Mouse (Mus musculus): Measurements from ENCODE around the gene Hist1h2ag.
"Not testable (repeated sequence)": the region's sequence is repeated elsewhere in the genome, so short reads cannot be mapped to it uniquely, and the experiment has no call there.

The Hist1h2ag gene

DNA sequence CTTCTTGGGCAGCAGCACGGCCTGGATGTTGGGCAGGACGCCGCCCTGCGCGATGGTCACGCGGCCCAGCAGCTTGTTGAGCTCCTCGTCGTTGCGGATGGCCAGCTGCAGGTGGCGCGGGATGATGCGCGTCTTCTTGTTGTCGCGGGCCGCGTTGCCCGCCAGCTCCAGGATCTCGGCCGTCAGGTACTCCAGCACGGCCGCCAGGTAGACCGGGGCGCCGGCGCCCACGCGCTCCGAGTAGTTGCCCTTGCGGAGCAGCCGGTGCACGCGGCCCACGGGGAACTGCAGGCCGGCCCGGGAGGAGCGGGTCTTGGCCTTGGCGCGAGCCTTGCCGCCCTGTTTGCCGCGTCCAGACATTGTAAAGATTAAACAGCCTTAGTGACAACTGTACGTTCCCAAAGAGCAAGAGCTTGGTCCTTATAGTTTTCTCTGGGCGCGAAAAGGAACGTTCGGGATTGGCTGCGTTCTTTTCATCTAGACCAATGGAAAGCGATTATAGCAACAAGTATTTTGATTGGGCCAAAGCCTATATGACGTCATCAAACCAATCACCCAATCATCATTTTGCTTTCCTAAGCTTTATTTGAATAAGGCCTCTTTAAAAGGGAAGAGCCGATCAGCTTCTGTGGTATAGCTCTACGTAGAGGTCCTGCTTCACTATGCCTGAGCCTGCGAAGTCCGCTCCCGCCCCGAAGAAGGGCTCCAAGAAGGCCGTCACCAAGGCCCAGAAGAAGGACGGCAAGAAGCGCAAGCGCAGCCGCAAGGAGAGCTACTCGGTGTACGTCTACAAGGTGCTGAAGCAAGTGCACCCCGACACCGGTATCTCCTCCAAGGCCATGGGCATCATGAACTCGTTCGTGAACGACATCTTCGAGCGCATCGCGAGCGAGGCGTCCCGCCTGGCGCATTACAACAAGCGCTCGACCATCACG, at the start of gene Hist1h2ag, which contains the start of gene Hist1h2bj:
Hist1h2ag (minus strand) TSS at position 377 of the 935 bp plus-strand sequence.
Hist1h2bj (plus strand) TSS at position 647 of the 935 bp plus-strand sequence.
- DNase-seq: peak; percentile 84 to 89

DNA sequence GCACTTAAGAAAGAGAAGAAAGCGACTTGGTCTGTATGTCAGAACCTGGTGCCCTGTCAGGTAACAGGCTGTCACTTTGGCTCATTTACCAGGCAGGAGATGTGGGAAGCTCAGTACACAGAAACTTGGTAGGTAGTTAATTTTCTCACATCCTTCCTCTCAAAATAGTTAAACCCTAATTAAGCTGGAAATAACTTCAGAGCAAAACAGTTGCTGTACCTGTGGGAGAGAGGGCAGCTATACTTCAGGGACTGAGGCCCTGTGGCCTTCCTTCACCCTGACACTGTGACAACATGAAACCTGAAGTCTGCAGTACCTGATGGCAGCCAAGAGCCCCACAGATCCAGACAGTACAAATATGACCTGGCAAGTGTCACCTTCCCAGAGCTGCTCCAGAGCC, 41.4 kb upstream of the Hist1h2ag start, which contains the start of gene Vmn1r188:
Vmn1r188 (plus strand) TSS at position 301 of the 400 bp plus-strand sequence.
- not testable (repeated sequence) for DNase-seq

DNA sequence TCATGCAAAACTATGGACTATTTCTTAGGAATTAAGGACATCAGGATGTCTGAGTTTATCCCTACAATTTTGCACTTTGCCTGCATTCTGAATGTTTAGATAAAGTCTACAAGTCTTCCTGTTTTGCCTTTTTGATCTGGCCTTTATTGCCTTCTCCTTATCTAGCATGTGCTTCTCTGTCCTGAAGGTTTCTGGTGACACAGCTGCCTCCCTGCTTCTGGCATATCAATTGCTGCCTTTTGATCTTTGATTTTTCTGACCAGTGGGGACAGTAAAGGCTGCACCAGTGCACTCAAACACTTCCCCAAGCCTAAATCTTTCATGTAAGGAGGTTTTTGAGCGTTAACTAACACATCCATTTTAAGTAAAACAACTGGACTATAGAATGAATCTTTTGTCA, 20.7 kb upstream of the Hist1h2ag start:
- DNase-seq: no peak

DNA sequence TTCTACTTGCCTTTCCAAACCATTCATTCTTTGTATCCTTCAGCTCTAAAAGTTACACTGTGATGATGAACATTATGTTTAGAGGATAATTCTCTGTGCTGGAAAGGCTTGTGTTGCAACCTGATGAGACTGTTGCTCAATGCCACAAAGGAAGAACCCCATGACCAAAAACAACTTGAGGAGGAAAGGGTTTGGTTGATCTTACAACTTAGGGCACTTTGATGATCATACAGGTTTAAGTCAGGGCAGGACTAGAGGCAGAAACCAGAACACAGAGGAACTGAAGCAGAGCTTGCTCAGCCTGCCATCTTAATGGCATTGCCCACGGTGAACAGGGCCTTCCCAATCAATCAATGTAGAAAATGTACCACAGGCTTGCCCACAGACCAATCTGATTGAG, 18.7 kb upstream of the Hist1h2ag start:
- DNase-seq: no peak

DNA sequence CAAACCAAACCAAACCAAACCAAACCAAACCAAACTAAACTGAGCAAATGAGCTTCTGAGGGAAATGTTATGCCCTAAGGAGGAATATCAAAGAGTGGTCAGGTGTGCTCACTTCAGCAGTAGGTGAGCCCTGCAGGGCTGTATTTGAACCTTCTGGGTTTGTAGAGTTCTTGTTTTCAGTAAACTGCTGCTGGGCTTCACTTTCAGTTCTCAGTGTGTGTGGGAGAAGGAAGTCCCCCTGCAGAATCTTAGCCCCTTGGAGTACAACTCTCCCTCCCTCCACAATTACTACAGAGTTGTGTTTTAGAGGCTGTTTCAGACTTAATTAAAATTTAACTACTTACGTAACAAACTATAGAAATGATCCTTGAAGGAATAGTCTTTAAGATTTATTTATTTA, 11.0 kb upstream of the Hist1h2ag start:
- no peak for DNase-seq

DNA sequence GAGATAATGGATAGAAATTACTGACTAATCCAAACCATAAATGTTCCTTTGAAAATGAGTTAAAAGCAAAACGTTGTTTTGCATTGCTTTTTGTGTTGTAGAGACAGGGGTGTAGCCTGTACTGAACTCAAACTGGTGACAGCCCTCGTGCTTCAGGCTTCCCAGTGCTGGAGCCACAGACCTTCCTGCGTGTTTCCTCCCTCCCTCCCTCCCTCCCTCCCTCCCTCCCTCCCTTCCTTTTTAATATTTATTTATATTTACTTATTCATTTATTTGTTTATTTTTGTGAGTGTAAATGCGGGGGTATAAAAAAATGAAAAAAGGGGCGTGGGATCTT, 8.7 kb upstream of the Hist1h2ag start:
- no peak for DNase-seq

DNA sequence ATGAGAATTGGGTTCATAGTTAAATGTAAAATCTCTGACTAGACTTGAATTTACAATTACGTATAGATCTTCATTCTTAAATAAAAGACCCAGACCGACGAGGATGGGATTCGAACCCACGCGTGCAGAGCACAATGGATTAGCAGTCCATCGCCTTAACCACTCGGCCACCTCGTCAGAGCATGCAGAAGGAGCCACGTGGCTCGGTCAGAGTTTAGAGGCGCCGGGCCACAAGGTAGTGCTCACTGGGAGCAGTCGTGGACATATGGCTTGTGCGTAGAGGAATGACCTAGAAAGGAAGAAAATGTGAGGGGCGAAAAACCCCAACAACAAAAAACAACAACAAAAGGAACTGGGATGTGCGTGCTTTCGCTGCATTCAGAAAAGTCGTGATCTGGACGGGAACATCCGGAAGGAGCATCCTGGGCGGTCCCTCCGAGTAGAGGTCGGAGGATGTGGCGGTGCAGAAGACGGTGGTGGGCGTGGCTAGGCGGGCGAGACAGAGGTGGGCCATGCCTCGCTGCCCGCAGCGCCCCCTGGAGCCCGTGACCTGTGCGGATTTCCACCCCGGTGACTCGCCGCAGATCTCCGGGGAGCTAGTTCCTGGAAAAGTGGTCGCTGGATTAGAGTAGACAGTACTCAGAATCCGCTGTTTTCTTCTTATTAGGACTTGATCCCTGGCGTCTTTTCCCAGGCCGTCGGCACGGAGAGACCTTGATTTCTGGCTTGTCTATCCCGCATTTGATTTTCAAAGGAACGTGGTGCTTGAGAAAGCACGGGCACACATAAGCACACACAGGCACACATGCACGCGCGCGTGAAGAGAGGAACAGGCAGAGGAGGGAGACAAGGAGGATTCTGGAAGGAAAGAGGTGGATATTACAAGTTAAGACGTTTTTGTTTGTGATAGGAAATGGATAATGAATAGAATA, 8.1 kb upstream of the Hist1h2ag start:
- peak; percentile 89 to 91 for DNase-seq

DNA sequence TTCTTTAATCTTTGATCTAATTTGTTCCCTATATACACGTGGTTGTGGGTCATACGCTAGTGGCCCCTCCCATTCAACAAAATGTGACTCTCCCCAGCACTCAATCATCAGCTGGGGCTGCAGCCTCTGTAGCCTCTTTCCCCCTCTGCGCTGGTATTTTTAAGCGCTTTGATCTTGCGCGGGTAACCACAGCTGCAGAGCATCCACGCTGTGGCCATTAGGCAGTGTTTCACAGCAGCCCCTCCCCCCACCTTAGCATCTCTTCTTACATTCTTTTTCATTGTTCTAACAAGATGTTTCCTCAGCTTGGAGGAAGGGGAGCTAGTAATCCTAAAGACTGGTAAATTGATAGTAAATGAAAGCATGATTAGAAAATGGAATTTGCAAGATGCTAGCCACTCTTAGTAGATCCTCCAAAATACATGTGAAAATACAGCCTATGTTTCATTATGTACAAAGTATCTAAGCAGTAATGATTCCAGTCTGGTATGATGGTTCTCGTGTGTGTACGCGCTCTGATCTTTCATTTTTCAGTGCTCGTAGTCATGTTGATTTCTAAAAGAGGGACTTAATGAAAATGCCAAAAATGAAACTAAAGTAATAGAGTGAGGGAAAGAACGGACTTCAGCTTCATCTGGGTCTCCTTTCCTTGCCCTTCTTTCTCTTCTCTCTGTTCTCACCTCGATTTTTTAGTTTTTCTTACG, 7.1 kb upstream of the Hist1h2ag start:
- DNase-seq: peak in 1 of 2 experiments; percentile 14

DNA sequence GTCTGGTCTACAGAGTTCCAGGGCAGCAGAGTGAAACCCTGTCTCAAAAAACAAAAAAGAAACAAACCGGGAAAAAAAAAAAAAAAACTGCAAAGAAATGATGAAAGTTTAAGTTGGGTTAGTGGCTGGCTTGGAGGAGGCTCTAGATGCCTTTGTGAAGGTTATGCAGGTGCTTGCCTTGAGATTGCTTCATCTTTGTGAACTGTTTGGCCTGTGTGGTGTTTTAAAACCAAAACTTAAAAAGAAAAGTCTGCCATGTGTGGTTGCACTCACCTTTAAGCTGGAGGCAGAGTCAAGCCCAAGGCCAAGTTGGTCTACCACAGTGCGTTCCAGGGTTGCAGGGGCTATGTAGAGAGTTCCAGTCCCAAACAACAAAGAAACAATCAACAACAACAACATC, 6.3 kb upstream of the Hist1h2ag start:
- no peak for DNase-seq

DNA sequence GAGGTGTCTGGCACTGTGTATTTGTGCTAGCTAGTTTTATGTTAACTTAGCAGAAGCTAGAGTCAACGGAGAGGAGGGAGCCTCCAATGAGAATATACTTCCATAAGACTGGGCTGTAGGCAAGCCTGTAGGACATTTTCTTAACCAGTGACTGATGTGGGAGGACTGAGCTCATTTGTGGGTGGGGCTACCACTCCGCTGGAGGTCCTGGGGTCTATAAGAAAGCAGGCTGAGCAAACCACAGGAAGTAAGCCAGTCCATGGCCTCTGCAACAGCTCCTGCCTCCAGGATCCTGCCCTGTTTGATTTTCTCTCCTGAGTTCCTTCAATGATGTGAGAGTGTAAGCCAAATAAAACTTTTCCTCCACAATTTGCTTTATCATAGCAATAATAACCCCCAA, 2.6 kb upstream of the Hist1h2ag start:
- DNase-seq: no peak

DNA sequence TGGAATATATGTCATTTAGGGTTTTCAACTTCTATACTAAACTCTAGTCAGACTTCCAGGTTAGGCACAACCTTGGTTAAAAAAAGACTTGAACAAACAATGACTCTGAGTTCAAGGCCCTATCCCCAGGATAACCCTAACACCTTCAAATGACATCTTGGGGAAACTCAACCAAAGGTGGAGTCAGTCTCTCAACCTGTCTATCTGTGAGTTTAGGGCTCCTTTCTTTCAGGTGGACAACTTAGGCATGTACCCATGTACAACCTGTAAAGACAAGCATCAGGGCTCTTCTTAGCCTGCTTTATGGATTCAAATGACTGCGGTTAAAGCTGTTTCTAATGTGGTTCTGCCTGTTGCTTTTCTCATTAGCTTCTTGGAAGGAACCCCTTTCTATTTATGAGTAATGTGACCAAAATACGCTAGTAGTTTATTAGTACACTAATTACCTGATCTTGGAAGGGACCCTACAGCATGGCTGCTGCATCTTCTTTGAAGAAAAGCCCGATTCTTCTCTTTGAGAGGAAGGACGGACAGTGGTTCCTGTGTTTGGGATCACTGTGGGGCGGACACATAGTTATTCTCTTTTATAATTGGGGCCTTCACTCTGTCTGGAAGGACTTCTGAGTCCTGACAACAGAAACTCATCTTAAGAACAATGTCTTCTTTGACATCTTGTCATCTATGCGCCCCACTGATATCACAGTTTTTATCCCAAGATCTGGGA, 1.9 kb upstream of the Hist1h2ag start:
- DNase-seq: no peak

DNA sequence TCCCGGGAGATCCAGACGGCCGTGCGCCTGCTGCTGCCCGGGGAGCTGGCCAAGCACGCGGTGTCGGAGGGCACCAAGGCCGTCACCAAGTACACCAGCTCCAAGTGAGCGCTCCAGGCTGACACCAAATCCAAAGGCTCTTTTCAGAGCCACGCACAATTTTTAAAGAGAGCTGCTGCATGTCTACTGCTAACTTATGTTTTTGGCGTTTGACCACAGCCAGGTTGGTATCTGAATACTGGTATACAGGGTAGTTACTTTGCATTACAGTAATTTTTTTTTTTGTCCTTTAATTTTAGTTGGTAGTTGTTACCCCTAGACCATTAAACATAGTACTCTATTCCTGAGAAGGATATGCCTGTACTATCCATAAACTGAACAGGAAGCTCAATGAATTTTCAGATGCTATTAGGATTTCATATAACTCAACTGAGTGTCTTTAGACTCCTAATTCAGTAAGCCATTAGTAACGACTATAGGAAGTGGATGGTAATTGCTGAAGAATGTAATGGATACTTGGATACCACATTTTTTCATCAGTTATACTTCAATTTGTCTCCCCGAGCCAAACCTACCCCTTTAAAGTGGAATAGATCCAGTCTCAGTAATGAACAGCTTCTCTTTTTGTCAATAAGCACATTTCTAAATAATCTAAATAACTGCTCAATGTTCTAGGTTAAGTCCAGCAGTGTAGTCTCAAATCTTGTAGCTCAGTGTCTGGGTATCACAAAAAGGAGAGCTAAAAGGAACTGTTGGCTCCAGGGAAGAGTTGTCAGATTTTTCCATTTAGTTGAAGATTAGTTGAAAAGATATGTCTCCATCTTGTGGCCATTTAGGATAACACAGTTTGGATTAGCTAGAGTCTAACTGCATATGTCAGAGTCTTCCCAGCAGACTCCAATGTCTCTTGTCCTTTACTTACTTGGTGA, 1.0 kb upstream of the Hist1h2ag start:
- no peak for DNase-seq

DNA sequence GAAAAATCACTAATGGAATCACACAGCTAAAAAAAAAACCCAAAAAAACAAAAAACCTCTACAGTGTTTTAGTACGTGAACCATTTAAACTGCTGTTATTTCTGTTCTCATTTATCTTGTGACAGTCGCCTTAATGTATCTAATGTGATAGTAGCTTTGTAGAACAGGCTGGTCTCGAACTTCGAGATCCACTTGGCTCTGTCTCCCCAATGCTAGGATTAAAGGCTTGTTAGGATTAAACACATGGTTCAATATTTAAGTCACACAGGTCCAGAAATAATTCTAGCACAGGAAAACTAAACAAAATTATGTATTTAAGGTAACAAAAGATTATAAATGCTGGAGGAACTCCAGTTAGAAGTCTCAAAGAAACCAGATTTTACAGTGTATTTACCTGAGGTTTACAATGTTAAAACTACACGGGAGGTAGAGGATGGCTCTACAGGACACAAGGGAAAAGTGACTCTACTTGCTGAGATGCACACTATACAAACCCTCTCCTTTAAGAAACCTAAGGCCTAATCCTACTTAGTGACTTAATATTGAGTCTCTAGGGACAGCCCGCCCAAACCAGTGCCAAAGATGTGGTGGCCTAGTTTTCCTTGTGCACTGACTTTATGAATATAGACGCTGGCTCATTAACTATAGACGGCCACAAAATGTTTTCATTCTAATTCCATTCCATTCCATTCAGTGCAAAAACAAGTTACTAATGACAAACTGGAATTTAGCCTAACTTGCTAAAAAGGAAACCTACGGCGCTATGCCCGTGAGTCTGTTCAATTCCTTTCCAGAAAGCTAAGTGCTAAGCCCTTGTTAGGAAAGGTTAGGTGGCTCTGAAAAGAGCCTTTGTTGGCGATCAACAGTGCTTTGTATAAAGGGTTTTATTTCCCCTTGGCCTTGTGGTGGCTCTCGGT, 835 bp downstream of the Hist1h2ag start:
- no peak for DNase-seq

DNA sequence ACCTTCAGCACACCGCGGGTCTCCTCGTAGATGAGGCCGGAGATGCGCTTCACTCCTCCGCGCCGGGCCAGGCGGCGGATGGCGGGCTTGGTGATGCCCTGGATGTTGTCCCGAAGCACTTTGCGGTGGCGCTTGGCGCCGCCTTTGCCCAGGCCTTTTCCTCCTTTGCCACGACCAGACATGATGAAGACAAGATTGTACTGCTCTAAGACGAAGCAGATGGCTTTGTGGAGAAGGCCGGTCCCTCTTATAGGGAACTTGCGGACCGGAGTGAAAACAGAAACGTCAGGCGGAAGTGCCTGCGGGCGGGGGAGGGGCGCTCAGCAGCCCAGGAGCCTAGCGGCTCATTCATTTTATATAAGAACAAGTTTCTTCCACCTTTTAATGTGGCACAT, 1.6 kb downstream of the Hist1h2ag start, which contains the start of gene Hist1h4i:
Hist1h4i (minus strand) TSS at position 221 of the 395 bp plus-strand sequence.
- peak; percentile 92 to 93 for DNase-seq

DNA sequence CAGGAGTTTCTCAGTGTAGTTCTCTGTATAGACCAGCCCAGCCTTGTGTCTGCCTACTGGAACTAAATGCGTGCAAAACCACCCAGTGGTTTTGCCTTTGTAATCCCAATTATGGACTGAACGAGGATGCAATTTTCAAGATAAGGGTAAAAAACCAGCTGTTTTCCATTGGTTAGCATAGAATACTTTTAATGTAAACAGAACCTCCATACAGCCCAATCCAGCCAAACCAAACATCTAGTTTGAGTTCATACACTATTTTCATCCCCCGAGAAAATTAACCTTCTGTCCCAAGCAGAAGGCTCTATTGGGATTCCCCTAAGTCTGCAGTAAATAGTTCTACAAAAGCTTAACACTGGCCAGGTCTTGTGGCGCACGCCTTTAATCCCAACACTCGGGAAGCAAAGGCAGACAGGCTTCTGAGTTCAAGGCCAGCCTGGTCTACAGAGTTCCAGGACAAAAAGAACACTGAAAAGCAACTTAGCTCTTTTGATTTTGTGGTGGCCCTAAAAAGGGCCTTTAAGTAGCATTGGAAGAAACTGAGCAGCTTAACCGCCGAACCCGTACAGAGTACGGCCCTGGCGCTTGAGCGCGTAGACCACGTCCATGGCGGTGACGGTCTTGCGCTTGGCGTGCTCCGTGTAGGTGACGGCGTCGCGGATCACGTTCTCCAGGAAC, 2.1 kb downstream of the Hist1h2ag start:
- no peak for DNase-seq

DNA sequence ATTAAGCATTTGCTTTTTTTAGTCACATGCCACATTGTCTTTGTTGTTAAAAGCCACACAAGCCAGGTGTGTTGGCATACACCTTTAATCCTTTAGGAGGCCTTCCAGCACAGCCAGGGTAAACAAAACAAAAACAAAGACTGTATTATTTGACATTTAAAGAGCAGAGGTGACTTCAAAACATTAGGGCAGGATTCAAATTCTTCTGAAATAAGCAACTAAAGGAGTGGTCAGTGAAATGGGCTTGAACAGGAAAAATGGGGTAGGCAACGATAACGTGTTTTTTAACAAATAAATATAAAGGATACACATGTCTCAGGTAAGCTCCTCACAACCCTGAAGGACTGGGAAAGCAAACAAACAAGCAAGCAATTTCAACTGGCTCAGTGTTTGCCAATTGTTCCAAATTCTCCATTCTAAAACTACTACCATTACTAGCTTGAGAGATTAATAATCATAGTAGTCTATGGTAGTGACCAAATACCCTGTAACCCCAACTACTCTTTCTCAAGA, 2.7 kb downstream of the Hist1h2ag start:
- DNase-seq: no peak

DNA sequence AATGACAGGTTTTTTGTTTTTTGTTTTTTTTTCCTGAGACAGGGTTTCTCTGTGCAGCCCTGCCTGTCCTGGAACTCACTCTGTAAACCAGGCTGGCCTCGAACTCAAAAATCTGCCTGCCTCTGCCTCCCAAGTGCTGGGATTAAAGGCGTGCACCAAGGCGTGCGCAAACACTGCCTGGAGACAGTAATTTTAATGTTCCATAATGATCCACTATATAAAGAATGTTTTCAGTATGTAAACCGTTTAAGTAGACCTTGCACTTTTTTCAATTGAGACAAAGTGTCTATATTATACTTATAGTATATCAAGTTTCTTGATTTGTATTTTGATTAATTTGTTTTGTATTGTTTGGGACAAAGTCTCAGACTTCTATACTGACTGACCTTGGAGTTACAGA, 3.4 kb downstream of the Hist1h2ag start:
- no peak for DNase-seq

DNA sequence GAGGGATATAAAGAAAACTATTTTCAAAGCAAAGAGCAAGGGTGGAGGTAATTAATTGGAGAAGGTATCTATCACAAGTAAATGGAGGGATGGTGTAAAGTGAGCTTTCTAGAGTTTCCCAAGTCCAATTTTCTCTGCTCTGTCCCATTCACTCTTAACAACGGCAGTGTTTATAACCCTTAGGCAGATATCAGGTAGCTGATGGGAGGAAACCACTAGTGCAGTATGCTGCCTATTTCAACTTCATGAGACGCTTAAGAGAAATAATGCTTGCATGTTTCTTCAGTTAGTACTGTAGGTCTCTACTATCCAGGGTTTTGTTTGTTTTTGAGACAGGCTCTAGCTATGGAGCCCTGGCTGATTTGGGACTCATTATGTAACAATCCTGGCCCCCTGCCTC, 5.3 kb downstream of the Hist1h2ag start:
- no peak for DNase-seq

DNA sequence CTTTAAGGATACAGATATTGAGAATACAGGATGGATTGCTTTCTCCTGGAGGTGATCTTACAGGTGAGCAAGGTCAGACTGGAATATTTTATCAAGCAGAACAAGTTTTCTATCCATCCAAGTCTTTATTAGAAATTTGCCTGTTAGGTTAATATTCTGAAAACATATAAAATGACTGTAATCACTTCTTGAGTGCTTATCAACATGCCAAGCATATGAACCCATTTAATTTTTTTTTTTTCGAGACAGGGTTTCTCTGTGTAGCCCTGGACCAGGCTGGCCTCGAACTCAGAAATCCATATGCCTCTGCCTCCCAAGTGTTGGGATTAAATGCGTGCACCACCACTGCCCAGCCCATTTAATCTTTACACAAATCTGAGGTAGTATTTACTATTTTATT, 5.8 kb downstream of the Hist1h2ag start:
- DNase-seq: no peak

All from lung, adult 18-20 months (tissue).